8 mouse cellular contexts compared by ENCODE assay signal in the genomic region with DNA sequence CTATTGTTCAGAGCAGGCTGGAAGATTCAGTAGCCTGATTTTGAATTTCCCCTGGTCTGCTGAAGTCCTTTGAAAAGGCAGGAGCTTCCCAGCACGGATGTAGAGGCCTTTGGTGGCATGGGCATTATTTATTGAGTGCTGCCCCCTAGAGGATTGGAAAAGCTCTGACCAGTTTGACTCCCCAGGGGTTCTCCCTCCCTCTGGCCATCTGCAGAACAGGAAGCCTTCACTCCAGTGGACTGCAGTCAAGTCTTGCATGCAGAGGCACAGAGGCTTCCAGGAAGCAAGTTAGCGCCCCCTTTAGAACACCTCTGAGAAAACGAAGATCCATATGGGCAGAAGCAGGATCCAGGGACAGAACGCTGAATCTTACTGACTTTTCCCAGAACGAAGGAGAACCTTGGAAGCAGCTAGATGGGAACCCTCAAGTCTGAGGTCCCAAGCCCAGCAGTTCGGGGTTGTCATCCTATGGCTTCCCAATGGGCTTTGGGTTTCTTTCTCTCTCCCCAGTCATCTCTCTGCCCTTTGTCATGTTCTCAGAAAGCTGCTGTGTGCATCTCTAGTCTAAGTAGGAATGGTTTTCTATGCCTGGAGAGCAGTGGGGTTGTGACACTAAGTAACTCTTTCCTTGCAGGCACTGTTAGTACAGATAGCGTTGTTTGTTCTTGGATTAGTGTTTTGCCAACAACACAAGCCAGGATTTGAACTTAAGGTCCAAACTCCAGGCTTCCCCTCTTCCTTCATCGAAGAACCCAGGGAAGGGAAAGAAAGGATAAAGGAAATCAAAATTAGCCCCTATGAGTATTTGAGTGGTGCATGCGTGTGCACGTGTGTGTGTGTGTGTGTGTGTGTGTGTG. TPM values are rescaled to one million over a fixed set of nuclear protein-coding genes. Genes with fewer than 3 reads are reported as not detected.
A peak's percentile ranks its signal among the peaks of the same experiment; 100 is the strongest.
DNase-seq lines count a peak whose midpoint lies in the region; ATAC-seq and TF ChIP-seq lines count a peak whose summit lies in the region.

No protein-coding gene starts in this region.

- peaks cover 34% of the 10 kb centered on the region for H3K27me3 ChIP-seq in midbrain, embryonic 11.5 days (ENCODE audit: control insufficient read depth, insufficient read depth, low read length)
- H3K27me3 ChIP-seq in midbrain, embryonic 15.5 days (replicated peaks) = peaks cover 19% of the 10 kb centered on the region; the same call in 1 of the 2 replicates
- peaks cover 3% of the 10 kb centered on the region; the same call in 1 of the 2 replicates for H3K27me3 ChIP-seq in thymus, adult 2 months (ENCODE audit: control insufficient read depth, insufficient read depth, low read length)

- intact Hi-C loops in left cerebral cortex, postnatal 25 days (cut with DNase I) = loop anchor here (5.0 kb wide), 5 partner anchors 226 to 1564 kb away; no protein-coding TSS in a partner anchor

- no peak overlapping the region for H3K4me2 ChIP-seq in midbrain, embryonic 11.5 days
- H3K4me2 ChIP-seq in midbrain, embryonic 15.5 days = no peak overlapping the region

- H3K9me3 ChIP-seq in midbrain, embryonic 11.5 days (ENCODE audit: control insufficient read depth, low read length) = no peaks in the 10 kb centered on the region
- H3K9me3 ChIP-seq in midbrain, embryonic 15.5 days = no peaks in the 10 kb centered on the region

- TF ChIP-seq CTCF in thymus, adult 2 months (IDR thresholded peaks at IDR 0.05; ENCODE audit: borderline replicate concordance, control insufficient read depth, extremely low read depth, insufficient read depth, low read length, poor library complexity) = no peak

- peak; percentile 96 for DNase-seq in midbrain, embryonic 11.5 days (ENCODE audit: low spot score, missing footprints)
- DNase-seq in c-Kit-positive CD71-positive TER-119-negative erythroid progenitor cells, embryonic 14.5 days (ENCODE audit: low read depth) = peak; percentile 19
- DNase-seq in frontal cortex, adult 2 months (ENCODE audit: extremely low spot score in 1 of 2, low spot score in 1 of 2) = peak; percentile 67 to 90
- DNase-seq in left cerebral cortex, postnatal 25 days (ENCODE audit: low spot score in 2 of 2) = peak; percentile 74 to 88
- DNase-seq in mesoderm, embryonic 11.5 days (ENCODE audit: low read depth, low spot score) = peak; percentile 92
- peak; percentile 37 for DNase-seq in thymus, adult 2 months

- no peak overlapping the region for H3K4me3 ChIP-seq in midbrain, embryonic 11.5 days (ENCODE audit: low read depth, low read length)
- no peak overlapping the region for H3K4me3 ChIP-seq in midbrain, embryonic 15.5 days
- no peak overlapping the region for H3K4me3 ChIP-seq in thymus, adult 2 months (ENCODE audit: control insufficient read depth, insufficient read depth, low read length)

- no peaks in the 10 kb centered on the region for H3K36me3 ChIP-seq in midbrain, embryonic 11.5 days (ENCODE audit: control insufficient read depth, insufficient read depth, low read length)
- no peaks in the 10 kb centered on the region for H3K36me3 ChIP-seq in midbrain, embryonic 15.5 days (replicated peaks)
- no peaks in the 10 kb centered on the region for H3K36me3 ChIP-seq in thymus, adult 2 months (ENCODE audit: control insufficient read depth, insufficient read depth, low read length)

- H3K27ac ChIP-seq in midbrain, embryonic 11.5 days (ENCODE audit: low read depth, low read length) = no peak overlapping the region
- H3K27ac ChIP-seq in midbrain, embryonic 15.5 days = no peak overlapping the region
- H3K27ac ChIP-seq in thymus, adult 2 months (ENCODE audit: control insufficient read depth, insufficient read depth, low read length) = no peak overlapping the region

- peaks cover 15% of the 10 kb centered on the region for H3K4me1 ChIP-seq in midbrain, embryonic 11.5 days (ENCODE audit: control insufficient read depth, insufficient read depth, low read length)
- peaks cover 30% of the 10 kb centered on the region for H3K4me1 ChIP-seq in midbrain, embryonic 15.5 days
- no peaks in the 10 kb centered on the region for H3K4me1 ChIP-seq in thymus, adult 2 months (replicated peaks; ENCODE audit: control insufficient read depth, insufficient read depth, low read length)

- WGBS in midbrain, embryonic 11.5 days = 31% methylated on average over 10 of the region's 10 CpGs
- 37% methylated on average over 10 of the region's 10 CpGs for WGBS in midbrain, embryonic 15.5 days
- WGBS in thymus, adult 2 months = 43% methylated on average over 10 of the region's 10 CpGs

- TF ChIP-seq POLR2A in thymus, adult 2 months (IDR thresholded peaks at IDR 0.05; ENCODE audit: control insufficient read depth, extremely low read depth, insufficient read depth, low read length, poor library complexity) = no peak

- H3K9ac ChIP-seq in midbrain, embryonic 11.5 days (ENCODE audit: low read length) = no peak overlapping the region
- no peak overlapping the region for H3K9ac ChIP-seq in midbrain, embryonic 15.5 days

- no peak for ATAC-seq in midbrain, embryonic 11.5 days (ENCODE audit: low FRiP score)
- no peak for ATAC-seq in midbrain, embryonic 15.5 days (replicated peaks)
- peak; percentile 30 for ATAC-seq in inflammation-experienced regulatory T-cells, adult 6 months

RNA-seq across cellular contexts. Expression of a gene that starts 1.8 kb away (rescaled TPM):
- polyA plus RNA-seq in midbrain, embryonic 11.5 days (2014; fragmentation: Nextera tagmentation; extraction: Ambion mirVana) = 12.5 and 13.3 TPM in 2 replicates
- 24.0 and 25.5 TPM in 2 replicates for polyA plus RNA-seq in midbrain, embryonic 15.5 days (2015; fragmentation: Nextera tagmentation; extraction: Ambion mirVana)
- polyA plus RNA-seq in frontal cortex, adult 2 months (2012; rRNA removed) = 9.9 and 16.7 TPM in 2 replicates
- under 1 TPM in 1 of 3 experiments, not detected in 2; 0.05 TPM for polyA plus RNA-seq in inflammation-experienced regulatory T-cells, adult 6 months (2017; shearing (Covaris generic))
- total RNA-seq in left cerebral cortex, postnatal 25 days (2021) = 10 to 100 TPM; 26.1 to 36.8 TPM
- polyA plus RNA-seq in thymus, adult 2 months (2012; rRNA removed) = 5.4 and 5.7 TPM in 2 replicates

Comparison
In these comparisons a context has a peak if more than half of its experiments do, and no peak if none do; other contexts are left out.
1. DNase-seq: peak in every context shown above with its lines; median percentile 96 in midbrain, embryonic 11.5 days; 92 in mesoderm, embryonic 11.5 days; 81 in left cerebral cortex, postnatal 25 days; 78 in frontal cortex, adult 2 months; 37 in thymus, adult 2 months; 19 in c-Kit-positive CD71-positive TER-119-negative erythroid progenitor cells, embryonic 14.5 days.